Mouse (Mus musculus) naive thymus-derived CD4-positive, alpha-beta T cell, adult 2 months (primary cell): ENCODE measurements around the gene Usp49.

Experiments used
- DNase-seq: peaks from one replicate; pipeline ENCODE4 v3.0.0-alpha.2; 2011; ENCODE audit warnings: low read depth

Usp49 gene

DNA sequence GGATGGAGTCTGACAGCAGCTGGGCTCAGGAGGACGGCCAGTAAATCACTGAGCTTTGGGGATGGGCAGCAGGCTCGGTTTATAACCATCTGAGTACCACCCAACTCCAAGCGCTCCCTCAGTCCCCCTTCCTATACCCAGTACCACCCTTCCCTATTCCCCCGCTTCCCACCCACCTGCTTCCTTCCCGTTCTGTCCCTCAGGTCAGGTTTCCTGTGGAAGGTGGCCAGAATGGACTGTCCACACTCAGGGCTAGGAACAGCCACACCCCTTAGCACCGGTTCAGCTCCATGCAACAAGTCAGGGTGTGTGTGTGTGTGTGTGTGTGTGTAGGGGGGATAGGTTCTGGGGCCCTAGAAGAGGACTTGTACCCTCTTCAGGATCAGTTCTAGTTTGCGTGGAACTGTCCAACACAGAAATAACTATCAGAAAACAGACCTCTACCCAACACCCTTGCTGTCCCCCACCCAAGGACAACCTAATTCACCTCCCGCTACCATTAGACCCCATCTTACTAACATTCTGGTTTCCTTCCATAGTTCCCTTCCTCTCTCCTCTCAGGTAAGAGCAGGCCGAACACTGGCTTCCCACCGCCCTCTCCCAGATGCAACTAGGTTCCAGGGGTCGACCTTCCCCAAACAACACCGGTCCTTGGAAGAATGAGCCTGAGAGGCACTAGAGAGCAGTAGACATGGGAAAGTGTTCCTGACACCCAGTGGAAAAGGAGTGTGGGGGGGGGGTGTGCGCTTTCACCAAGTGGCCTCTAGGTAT lies 63.4 kb downstream of the Usp49 start:
- DNase-seq: no peak

DNA sequence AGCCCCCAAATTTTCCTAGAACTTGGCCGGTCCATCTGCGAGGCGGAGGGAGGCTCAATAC lies 63.8 kb downstream of the Usp49 start, which contains the start of gene Gm21981:
Gene Gm21981, minus strand, starts transcription at position 14 of the 61 bp plus-strand sequence.
- no peak for DNase-seq

DNA sequence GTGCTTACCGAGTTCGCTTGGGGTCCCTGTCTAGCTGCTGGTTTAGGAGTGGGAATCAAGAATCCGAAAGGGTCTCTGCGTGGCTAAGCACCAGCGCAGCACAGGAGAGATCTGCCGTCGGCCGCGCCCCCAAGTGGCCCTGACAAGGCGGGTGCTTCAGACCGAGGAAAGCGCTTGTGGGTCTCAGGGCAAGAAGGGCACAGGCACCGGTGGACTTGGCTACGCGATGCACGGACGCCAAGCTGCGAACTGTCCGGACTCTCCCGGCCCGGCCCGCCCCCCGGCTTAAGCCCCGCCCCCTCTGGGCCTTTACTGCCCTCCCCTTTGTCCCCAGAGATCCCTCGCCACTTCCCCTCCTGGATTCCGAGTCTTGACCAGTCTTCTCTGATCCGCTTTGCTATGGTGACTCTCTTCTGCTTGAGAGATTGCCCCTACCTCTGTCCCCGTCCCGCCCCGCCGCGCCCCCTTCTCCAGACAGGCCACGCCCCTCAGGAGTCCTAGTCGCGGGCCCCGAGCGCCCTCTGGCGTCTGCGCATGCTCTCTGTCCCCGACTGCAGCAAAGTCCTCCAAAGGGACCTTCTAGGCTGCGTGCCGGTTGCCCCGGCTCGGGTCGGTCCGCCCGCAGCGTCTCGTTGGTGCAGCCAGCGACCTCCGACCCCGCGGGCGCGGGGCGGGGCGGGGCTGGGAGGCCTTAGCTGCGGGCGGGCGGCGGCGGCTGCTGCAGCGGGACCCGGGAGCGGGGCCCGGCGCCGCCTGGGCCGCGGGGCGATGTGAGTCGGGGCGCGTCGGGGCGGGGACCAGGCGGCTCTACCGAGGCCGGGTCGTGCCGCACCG lies 64.2 kb downstream of the Usp49 start, which contains the start of gene Prickle4:
Gene Prickle4, minus strand, starts transcription at position 234 of the 834 bp plus-strand sequence.
- peak; percentile 97 for DNase-seq

DNA sequence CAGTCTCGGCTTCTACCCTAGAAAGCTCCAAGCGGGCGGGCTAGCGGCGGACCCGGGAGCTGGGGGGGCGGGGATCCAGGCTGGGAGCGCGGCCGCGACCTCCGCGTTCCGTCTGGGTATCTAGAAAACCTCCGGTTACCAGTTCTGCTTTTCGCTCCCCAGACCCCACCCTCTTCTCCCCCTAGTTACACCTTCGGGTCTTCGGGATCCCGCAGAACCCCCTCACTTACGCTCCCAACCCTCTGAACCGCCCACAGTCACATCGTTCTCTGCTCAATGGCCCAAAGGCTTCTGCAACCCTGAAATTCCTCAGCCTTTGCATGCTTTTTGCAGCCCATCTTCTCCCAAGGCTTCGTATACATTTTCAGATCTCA lies 64.8 kb downstream of the Usp49 start:
- DNase-seq: no peak

DNA sequence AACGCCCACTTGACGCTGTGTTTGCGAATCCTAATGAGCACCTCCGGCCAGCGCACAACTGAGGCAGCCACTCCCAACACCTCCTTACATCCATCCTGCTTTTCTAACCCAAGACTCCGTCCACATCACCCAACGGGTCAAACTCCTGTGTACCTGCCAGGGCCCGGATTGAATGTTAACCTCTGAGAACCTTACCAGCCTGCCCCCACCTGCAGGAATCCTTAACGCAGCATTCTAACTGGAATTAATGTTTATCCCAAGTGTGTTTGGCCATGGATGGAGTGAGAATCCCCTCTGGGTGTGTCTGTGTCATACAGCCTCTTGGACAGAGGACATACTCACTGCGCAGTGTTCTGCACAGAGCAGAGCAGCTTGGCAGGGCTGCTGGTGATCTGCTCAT lies 67.7 kb downstream of the Usp49 start:
- DNase-seq: no peak

DNA sequence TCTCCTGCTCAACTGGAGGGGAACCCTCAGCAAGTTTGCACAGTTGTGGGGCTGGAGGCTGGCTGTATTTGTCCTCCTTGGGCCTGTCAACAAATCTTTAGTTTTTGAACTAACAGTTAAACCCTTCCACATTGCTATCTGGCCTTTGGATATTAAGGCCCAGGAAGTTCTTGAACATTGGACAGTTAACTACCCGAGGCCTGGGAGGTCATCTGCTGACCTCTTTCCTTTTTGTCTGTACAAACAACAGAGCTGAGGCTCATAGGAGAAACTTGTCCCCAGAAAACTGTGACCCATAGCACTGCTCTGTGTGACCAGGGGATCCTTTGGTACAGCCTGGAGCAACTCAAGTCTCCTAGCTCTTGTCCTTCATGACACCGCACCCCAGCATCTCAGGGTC lies 68.6 kb downstream of the Usp49 start:
- no peak for DNase-seq

DNA sequence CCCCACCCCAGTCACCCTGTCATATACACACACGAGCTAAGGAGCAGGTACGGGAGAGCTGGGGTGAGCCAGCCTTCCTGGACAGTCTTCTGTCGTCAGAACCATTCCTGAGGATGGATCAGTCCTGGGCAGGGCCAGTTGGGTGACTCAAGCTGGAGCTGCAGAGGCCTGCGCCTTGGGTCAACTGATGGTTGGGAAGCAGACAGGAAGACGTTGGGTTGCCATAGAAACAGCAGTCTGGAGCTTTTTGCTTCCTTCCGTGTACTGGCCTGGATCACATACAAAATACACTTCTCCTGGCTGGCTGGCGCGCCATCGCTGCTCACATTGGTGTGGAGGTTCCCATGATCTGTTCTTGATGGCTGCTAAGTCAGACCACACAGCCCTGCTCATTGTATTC lies 71.3 kb downstream of the Usp49 start:
- DNase-seq: no peak

DNA sequence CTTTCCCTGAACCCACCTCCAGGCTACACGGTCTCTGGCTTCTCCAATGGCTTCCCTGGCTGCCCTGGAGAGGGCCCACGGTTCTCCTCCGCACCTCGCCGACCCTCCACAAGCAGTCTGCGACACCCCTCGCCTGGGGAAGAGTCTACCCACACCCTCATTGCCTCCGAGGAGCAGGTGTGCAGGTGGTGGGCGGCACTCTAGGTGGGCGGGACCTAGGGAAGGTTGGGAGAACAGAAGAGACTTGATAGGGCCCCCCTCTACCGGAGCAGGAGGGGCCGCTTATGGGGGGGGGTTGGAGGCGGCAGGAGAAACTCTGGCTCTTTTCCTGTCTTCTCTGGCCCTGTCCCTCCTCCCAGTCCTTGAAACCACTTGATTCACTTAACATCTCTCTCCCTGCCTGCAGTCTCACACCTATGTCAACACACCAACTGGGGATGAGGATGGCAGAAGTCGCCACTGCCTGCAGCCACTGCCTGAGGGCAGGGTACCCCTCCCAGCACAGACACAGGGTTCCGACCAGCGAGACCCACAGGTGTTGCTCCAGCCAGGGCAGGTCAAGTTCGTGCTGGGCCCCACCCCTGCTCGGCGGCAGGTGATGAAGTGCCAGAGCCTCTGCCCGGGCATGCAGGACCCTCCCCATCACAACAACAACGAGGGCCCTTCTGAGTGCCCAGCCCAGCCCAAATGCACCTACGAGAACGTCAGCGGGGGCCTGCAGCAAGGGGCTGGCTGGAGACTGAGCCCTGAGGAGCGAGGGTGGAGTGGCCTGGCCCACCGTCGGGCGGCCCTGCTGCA lies 72.3 kb downstream of the Usp49 start:
- DNase-seq: no peak

DNA sequence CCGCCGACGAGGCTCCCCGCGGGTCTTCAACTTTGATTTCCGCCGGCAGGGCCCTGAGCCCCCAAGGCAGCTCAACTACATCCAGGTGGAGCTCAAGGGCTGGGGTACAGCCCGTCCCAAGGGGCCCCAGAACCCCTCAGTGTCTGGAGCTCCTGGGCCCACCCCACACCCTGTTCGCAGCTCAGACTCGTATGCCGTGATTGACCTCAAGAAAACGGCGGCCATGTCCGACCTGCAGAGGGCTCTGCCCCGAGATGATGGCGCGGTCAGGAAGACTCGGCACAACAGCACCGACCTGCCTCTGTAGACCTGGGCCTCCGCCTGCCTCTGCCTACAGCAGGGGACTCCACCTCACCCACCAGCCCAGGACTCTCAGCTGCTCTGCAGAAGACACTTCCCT lies 73.1 kb downstream of the Usp49 start:
- no peak for DNase-seq

DNA sequence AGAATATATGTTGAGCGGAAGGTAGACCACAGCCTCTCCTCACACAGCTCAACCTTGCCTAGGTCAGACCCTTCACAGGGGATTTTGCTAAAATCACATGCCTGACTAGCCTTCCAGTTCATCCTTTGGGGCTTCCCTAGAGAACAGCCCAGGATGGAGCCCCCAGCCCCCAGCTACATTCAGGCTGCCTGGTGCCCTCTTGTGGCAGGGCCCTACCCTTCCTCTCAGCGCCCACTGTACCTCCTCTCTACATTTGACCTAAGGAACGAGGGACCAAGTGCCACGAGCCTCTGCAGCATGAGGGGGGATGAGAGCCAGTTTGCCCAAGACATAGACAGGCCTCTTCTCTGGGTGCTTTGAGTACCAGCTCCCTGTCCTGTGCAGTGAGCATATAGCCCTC lies 74.2 kb downstream of the Usp49 start:
- no peak for DNase-seq

DNA sequence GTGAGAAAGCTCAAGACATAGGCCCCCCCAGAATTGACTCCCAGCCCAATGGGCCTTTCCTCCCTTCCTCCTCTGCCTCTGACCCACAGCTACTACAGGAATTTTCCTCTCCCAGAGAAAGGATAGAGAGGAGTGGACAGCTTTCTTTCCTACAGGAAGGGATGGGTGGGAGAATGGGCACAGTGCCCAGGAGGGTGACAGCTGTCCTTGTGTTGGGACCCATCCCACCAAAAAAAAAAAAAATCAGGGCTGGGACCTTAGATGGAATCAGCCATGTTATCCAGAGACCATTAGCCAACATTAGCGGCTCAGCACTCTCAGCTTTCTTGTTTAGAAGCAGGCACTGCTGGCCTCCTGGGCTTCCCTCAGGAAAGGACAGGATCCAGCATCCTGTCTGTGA lies 75.7 kb downstream of the Usp49 start:
- no peak for DNase-seq

DNA sequence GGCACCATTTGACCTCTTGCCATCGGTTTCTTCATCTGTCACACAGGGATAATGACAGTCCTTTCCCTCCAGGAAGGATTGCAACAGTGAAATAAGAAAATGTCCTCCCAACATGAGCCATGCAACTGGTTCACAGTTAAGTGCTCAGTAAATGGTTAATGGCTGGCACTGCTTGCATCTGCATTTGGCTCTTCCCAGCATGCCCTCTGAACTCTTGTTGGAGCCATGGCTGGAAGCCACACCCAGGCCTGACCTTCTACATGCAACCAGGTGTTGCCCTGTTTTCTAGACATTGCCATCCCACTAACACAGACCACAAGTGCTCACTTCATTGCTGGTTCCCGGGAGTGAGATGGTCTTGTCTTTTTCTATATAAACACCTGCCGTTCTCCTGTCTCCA lies 77.5 kb downstream of the Usp49 start:
- DNase-seq: no peak

DNA sequence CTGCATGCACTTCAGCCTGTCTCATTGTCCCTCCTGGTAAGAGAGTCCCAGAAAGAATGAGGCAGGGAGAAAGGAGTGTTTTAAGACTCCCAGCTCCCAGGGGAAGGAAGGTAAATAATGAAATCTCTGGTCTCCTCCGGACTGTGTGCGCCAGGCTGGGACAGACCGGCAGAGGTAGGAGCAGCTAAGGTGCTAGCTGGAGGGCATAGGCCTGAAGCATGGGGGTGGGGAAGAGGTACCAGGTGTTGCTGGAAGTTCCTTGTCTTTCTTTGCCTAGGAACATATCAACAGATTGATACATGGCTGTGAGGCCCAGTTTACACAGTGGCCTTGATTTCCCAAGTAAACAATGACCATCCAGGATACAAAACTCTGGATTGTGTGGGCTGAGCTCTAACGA lies 78.5 kb downstream of the Usp49 start:
- DNase-seq: no peak

DNA sequence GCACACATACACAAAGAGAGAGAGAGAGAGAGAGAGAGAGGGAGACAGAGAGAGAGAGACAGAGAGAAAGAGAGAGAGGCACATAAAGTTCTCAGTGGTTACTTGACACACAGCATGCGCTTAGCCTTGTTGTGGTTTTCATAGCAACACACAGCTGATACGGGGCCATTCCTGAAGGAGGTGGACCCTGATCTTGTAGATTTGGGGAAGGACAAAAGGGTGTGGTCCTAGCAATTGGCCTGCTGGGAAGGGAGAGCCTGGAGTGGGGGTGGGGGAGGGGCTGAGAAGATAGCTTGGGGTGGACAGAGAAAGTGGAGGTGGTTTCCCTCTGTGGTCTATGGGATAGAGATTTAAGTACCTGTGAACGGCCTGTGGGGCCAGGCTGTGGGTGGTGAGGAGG lies 79.5 kb downstream of the Usp49 start:
- DNase-seq: no peak

DNA sequence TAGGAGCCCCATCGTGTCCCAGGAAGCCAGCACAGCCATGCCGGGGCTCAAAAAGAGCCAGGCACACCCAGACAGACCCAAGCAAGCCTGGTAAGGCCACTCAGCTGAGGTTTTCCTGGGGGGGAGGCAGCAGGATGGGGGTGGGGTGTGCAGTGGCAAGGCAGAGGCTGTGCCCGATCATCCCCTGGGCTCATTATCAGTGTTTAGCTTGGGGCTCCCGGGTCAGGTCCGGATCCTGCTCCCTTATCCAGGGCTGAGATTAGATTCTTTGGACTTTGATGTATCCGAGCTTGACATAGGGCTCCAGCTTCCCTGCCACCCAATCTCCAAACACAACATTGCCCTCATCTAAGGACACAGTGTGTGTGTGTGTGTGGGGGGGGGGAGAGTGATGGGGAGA lies 81.4 kb downstream of the Usp49 start:
- no peak for DNase-seq

DNA sequence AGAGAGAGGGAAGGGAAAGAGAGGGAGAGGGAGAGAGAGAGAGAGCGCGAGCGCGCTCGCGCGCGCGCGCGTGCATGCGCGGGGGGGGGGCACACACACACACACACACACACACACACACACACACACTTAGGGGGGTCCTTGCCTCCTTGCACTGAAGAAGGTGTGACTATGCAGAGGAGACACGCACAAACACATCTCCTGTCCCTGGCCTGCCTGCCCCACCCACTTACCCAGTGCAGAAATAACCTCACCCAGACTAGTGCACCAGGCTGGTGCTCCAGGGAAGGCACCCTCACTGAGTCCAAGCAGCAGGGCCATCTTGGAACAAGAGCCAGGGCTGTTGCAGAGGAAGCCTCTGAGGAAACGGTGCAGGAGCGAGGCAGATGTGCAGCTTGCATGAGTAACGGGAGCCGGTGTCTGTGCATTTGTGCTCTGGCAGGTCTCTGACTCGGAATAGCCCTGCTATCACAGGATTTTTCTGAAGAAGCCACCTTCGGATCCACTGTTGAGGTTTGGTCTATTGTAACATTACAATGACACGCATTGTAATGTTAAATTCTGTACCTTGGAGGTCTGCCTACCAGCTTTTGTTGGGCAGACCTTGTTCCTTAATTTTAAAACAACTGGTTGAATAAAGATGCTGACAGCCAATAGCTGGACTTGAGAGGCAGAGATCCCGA lies 82.5 kb downstream of the Usp49 start:
- DNase-seq: no peak

DNA sequence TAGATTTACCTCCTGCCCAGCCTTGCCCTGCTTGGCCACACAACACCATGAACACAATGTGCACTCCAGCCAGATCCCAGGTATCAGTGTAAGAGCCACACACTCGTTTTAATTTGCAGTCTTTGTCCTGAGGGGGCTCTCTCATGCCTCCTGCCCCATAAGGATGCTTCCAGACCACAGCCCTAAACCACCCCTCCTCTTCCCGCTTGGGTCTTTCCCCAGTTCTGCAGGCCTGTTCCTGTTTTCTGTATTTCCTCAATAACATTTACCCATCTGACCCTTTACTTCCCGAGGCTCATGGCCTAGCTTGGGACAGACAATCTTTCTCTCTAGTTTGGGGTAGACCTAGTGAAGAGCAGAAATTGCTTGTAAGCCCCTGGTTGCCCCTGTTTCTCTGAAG lies 84.5 kb downstream of the Usp49 start:
- DNase-seq: no peak

DNA sequence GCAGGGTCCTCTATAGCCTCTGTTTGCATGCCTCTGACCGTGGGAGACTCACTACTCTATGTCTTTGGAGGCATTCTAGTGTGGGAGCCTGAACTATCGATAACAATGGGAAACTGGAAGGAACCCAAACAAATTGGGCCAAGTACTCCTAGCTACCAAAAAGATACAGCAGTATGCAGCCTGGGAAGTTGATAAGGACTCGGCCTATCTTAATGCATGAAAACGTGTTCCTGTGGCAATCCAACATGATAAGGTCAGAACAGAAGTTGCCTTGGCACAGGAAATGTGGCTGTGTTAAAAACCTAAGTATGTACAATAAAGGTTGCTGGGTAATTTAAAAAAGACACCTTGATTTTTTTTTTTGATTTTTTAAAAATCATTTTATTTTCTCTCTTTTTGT lies 90.7 kb downstream of the Usp49 start:
- no peak for DNase-seq

DNA sequence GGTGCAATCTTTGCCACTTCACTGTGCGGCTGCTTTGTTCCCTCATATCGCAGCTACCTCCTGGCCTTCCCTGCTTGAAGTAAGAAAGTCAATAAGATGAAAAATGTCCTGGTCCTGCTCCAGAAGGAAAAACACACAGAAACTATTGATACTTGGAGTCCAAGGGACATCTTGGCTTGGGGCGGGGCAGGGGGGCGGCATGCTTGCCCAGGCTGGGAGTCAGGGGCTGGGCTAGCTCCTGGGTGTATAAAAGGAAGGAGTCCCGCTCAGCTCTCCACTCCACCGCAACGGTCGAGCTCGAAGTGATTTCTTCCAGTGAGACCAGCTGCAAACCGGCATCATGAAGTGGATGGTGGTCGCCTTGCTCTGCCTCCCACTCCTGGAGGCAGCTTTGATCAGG lies 96.1 kb downstream of the Usp49 start, which contains the start of gene Pgc:
Gene Pgc, plus strand, starts transcription at position 277 of the 400 bp plus-strand sequence.
- no peak for DNase-seq

DNA sequence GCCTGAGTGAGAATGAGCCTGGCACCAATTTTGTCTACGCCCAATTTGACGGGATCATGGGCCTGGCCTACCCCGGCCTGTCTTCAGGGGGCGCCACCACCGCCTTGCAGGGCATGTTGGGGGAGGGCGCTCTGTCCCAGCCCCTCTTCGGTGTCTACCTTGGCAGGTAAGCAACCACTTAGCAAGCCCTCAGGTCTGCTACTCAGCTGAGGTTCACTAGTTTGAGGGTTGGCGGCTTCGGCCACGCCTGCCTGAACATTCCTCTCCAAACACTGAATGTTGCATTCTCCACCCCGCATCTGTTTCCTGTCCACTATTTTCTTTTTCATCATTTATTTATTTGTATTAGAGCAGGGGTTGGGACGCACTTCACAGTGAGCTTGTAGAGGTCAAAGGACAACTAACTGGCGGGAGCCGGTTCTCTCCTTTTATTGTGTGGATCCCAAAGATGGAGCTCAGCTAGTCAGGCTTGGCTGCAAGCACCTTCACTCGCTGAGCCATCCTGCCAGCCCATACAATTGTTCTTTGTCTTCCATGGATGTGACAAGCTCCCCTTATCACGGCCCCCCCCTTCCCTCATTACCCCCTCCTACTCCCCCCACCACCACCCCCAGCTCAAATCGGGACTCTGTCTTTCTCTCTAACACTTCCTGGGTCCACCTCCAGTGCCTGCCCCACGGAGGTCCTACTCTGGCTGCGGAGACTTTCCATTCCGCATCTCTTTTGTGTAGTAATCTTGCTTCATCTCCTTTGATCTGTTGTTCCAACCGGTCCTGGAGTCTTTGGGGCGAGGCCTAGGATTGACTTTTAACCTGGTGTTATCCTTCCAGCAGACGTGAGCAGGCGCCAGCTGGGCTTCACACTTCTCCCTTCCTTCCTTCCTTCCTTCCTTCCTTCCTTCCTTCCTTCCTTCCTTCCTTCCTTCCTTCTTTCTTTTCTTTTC lies 100.4 kb downstream of the Usp49 start:
- DNase-seq: no peak

DNA sequence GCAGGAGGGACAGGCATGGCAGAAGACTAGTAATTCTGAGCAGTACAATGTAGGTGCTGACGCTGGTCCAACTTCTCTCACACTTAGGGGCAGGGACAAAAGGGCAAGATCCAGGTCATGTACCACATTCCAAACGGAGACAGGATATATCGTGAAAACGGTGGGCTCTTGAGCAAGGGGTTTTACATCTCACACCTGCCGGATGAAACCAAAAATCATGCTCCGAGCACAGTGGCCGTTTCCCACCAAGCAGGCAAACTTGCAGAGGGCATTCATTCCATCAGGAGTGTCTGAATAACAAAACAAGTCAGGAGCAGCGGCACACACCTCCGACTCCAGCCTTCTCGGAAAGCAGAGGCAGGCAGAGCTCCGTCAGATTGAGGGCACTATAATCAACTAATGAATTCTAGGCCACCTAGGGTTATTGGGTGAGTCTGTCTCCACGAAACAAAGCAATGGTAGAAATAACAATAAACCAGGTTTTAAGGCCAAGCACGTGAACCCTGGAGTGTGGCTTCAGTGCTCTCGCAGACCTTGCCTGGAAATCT lies 105.1 kb downstream of the Usp49 start:
- no peak for DNase-seq
